Mouse (Mus musculus): ENCODE data around the gene Grasp. TPM values are rescaled to one million over a fixed set of nuclear protein-coding genes. Genes with fewer than 3 reads are reported as not detected.

The Grasp gene
- polyA plus RNA-seq, 1 experiment = 41.0 TPM

DNA sequence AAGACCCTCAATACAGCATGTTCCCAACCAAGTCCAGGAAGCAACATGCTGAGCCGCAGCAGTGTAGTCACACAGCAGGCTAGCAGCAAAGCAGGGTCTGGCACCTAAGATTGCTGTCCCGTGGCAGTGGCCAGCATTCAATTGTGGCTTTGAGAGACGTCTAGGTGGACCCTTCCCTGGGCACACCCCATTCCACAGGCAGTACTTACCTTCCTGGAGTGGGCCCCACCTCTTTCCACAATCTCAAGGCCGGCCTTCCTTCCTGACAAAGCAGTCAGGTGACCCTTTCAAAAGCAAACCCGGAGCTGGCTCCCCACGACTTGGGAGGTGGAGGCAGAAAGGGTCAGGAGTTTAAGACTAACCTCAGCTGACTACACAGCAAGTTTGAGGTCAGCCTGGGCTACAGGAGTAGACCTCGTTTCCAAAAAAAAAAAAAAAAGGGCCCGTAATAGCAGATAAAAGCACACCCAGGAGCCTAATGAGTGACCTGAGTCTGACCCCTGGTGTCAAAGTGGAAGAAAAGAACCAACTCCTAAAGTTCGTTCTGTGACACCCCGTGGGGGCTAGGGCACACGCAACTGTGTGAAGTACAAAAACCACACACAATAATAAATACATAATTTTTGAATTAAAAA, 9.8 kb downstream of the Grasp start:
- TF ChIP-seq POLR2A (IDR thresholded peaks at IDR 0.05; ENCODE audit: extremely low read depth, insufficient read depth, low read length) = no peak
- no peak for TF ChIP-seq CTCF (IDR thresholded peaks at IDR 0.05; ENCODE audit: extremely low read depth, insufficient read depth, low read length)
- H3K4me3 ChIP-seq (ENCODE audit: insufficient read depth, low read length) = no peak overlapping the region
- H3K27ac ChIP-seq (ENCODE audit: insufficient read depth, low read length) = 0 out of 2 replicates have a peak overlapping the region, but pooled peaks have one; percentile 4
- H3K4me1 ChIP-seq (ENCODE audit: control insufficient read depth, insufficient read depth, low read length) = peaks cover 7% of the 10 kb centered on the region

DNA sequence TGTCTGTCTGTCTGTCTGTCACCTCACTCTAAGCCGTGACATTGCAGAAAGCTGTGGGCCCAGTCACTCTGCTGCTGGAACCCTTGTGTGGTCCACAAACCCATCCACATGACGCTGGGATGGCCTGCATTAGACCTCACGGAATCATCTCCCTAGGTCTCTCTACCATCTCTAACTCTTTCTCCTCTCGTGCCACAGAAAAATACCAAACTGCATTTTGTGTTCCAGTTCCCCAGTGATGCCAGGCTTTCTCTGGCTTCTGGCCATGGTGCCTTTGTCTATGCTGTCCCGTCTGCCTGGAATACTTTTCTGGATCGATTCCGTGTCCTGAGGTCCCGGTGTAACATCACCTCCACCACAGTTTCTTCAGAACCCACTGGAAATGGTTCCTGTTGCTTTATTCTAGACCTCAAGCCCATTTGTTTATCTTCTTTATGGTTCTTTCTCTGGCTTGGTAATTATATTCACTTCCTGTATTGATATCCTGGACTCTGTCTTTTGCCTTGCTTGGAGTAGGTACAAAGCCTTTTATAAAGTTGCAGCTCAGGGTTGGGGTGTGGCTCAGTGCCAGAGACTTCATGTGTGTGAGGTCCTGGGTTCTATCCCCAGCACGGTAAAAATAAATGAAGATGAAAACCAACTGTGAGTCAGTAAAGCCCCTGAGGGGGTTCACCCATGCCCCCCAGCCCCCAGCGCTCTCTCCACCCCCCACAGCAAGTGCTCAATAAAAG, 10.8 kb downstream of the Grasp start:
- no peak overlapping the region for H3K4me3 ChIP-seq (ENCODE audit: insufficient read depth, low read length)
- no peak for TF ChIP-seq POLR2A (IDR thresholded peaks at IDR 0.05; ENCODE audit: extremely low read depth, insufficient read depth, low read length)
- no peak for TF ChIP-seq CTCF (IDR thresholded peaks at IDR 0.05; ENCODE audit: extremely low read depth, insufficient read depth, low read length)

DNA sequence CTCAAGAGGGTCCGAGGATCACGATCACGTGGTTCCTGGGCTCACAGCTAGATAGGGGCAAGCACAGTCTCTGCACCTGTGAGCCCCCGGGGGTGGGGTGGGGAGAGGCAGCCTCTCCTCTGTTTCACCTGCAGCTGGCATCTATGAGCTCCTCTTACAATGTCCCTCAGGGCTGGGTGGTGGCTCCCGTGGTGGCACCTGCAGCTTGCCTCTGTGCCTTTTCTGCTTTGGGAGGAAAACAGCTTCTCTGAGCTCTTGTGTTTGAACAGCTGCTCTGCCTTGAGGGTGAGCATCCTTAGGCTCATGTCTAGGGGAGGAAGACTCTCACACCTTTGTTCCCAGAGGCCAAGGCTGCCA, 11.3 kb downstream of the Grasp start:
- H3K27ac ChIP-seq (ENCODE audit: insufficient read depth, low read length) = peak overlapping the region; percentile 87
- no peak overlapping the region for H3K4me3 ChIP-seq (ENCODE audit: insufficient read depth, low read length)
- TF ChIP-seq CTCF (IDR thresholded peaks at IDR 0.05; ENCODE audit: extremely low read depth, insufficient read depth, low read length) (no peak), POLR2A (IDR thresholded peaks at IDR 0.05; ENCODE audit: extremely low read depth, insufficient read depth, low read length) (no peak)
- H3K4me1 ChIP-seq (ENCODE audit: control insufficient read depth, insufficient read depth, low read length) = peaks cover 8% of the 10 kb centered on the region

More for the DNA sequence above, 10.8 kb downstream of the Grasp start:
- Histone ChIP-seq H3K4me1 (ENCODE audit: control insufficient read depth, insufficient read depth, low read length) (peaks cover 8% of the 10 kb centered on the region), H3K27ac (ENCODE audit: insufficient read depth, low read length) (peak overlapping the region; percentile 41)

DNA sequence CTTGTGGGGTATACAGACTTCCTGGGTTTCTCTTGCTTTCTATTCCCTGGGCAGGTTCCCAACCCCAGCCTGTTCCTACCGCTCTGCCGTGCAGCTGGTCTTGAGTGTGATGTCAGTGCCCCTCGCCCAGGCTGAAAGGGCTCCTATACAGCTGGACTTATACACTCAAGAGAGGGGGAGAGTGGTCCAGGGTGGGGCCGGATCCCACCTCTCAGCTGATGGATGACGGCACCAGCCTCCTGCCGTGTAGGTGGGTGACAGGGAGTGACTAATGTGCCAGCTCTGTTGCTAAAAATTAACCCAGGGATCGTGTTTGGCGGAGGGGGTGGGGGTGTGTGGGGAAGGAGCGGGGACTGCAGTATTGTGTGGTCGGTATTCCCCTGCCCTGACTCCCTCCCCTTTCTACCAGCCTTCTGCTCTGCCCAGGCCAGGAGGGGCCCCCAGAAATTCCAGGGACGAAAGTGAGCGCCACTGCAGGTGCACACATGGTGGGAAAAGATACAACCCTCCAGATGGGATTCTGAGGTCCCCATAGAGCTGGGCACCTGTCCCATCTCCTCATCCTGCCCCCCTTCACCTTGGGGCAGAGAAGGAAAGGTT, 11.8 kb downstream of the Grasp start:
- TF ChIP-seq CTCF (IDR thresholded peaks at IDR 0.05; ENCODE audit: extremely low read depth, insufficient read depth, low read length) (no peak), POLR2A (IDR thresholded peaks at IDR 0.05; ENCODE audit: extremely low read depth, insufficient read depth, low read length) (no peak)
- Histone ChIP-seq H3K27ac (ENCODE audit: insufficient read depth, low read length) (peak overlapping the region; percentile 87), H3K4me1 (ENCODE audit: control insufficient read depth, insufficient read depth, low read length) (peaks cover 8% of the 10 kb centered on the region), H3K4me3 (ENCODE audit: insufficient read depth, low read length) (no peak overlapping the region)

DNA sequence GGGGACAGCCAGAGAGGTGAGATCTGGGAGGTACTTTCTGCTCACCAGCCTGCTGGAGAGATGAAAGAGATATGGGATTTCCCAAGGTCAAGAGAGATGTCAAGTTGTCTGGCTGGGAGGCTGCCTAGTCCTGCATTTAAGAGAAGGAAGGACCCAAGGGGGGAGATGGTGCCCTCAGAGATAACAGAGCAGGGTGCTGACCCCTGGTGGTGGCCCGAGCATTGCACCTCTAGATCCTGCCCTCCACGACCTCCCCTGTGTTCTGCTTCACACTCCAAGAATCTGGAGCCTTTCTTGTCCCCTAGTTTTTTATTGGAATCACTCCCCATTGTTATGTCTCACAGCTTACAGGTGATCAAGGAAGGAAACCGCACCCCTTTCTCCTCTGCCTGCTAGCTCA, 12.9 kb downstream of the Grasp start:
- no peak for TF ChIP-seq POLR2A (IDR thresholded peaks at IDR 0.05; ENCODE audit: extremely low read depth, insufficient read depth, low read length)
- peak; percentile 46; the same call in 1 of the 2 replicates for TF ChIP-seq CTCF (IDR thresholded peaks at IDR 0.05; ENCODE audit: extremely low read depth, insufficient read depth, low read length)

DNA sequence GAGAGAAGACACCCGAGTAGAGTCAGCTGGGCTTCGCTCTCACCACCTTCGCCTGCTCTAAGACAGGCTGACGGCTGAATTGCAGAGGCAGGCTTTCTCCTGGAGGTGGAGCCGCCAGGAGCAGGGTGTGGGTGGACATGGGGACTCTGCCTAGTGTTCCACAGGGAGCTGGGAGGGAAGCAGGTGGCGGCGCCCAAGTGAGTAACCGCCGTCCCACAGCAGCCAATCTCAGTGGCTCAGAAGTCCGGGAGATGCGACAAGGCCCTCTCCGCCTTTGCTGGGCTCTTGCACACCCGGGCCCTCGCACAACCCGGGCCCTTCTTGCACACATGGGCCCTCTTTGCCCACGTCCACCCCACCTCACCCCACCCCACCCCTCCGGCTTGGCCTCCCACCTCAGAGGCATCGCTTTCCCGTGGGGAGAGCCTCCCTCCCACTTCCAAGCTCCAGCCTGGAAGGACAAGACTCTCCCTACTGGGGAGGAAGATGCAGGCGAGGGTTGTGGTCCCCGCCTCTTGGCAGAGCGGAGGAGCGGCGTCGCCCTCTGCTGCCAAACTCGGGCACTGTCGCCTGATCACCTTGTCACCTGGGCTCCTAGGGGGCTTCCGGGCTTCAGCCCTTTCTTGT, 15.0 kb downstream of the Grasp start:
- TF ChIP-seq CTCF (IDR thresholded peaks at IDR 0.05; ENCODE audit: extremely low read depth, insufficient read depth, low read length) (peak; percentile 54; the same call in 1 of the 2 replicates), POLR2A (IDR thresholded peaks at IDR 0.05; ENCODE audit: extremely low read depth, insufficient read depth, low read length) (peak; percentile 51; the same call in 1 of the 2 replicates)
- Histone ChIP-seq H3K4me3 (ENCODE audit: insufficient read depth, low read length) (no peak overlapping the region), H3K27ac (ENCODE audit: insufficient read depth, low read length) (no peak overlapping the region), H3K4me1 (ENCODE audit: control insufficient read depth, insufficient read depth, low read length) (peaks cover 8% of the 10 kb centered on the region; the same call in 1 of the 2 replicates)

More for the DNA sequence above, 12.9 kb downstream of the Grasp start:
- Histone ChIP-seq H3K4me3 (ENCODE audit: insufficient read depth, low read length) (no peak overlapping the region), H3K27ac (ENCODE audit: insufficient read depth, low read length) (no peak overlapping the region), H3K4me1 (ENCODE audit: control insufficient read depth, insufficient read depth, low read length) (peaks cover 10% of the 10 kb centered on the region)

DNA sequence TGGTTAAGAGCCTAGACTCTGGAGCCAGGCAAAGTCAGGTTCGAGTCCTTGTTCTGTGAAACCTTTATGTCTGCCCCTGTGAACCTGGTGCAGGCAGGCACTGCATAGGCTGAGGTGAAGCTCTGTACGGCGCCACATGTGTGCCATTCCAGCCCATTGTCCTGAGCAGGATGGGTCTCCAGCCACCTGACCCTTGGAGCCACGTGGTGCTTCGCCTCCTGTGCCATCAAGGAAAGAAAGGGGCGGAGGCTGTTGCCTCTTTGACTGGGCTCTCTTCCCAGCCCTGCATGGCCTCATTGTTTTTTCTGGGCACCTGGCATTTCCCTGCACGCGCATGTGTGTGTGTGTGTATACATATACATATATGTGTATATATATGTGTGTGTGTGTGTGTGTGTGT, 15.8 kb downstream of the Grasp start:
- no peak for TF ChIP-seq POLR2A (IDR thresholded peaks at IDR 0.05; ENCODE audit: extremely low read depth, insufficient read depth, low read length)
- no peak for TF ChIP-seq CTCF (IDR thresholded peaks at IDR 0.05; ENCODE audit: extremely low read depth, insufficient read depth, low read length)
- no peak overlapping the region for H3K27ac ChIP-seq (ENCODE audit: insufficient read depth, low read length)

DNA sequence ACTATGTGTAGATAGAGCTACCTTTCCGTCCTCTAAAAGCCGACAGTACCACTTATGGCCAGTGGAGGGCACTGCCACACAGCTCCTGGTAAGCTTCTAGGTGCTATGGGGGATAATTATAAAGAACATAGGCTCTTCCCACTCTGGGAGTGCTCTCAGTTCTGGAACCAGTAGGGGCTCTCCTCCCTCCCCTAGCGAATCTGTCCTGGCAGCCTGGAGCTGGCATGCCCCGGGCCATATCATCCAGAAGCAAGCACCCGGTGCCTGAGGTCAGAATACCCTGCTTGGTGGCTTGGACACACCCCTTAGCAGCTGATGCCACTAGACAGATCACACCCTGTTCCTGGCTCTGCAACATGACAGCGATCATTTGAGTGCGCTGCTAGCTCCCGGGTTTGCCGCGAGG, 16.8 kb downstream of the Grasp start:
- H3K27ac ChIP-seq (ENCODE audit: insufficient read depth, low read length) = 0 out of 2 replicates have a peak overlapping the region, but pooled peaks have one; percentile 4
- TF ChIP-seq CTCF (IDR thresholded peaks at IDR 0.05; ENCODE audit: extremely low read depth, insufficient read depth, low read length) = peak; percentile 99
- no peak for TF ChIP-seq POLR2A (IDR thresholded peaks at IDR 0.05; ENCODE audit: extremely low read depth, insufficient read depth, low read length)
- H3K4me3 ChIP-seq (ENCODE audit: insufficient read depth, low read length) = peak overlapping the region; percentile 23
- peaks cover 6% of the 10 kb centered on the region; the same call in 1 of the 2 replicates for H3K4me1 ChIP-seq (ENCODE audit: control insufficient read depth, insufficient read depth, low read length)

More for the DNA sequence above, 15.8 kb downstream of the Grasp start:
- Histone ChIP-seq H3K4me3 (ENCODE audit: insufficient read depth, low read length) (no peak overlapping the region), H3K4me1 (ENCODE audit: control insufficient read depth, insufficient read depth, low read length) (peaks cover 6% of the 10 kb centered on the region; the same call in 1 of the 2 replicates)

DNA sequence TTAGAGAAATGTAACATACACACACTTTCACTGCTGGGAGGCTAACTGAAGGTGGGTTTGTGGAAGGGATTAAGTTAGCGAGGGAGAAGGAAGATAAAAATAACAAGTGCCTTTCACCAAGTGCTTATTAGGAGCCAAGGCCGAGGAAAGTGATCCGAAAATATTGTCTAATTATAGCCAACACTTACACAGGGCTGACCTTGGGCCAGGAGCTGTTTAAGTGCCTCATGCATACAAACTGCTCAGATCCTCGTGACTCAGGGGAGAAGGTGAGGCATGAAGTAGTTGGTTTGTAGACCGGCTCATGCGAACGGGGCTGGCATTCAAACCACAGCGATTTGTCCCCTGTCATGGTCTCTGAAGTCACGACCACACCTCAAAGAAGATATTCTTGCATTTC, 17.2 kb downstream of the Grasp start:
- no peak for TF ChIP-seq POLR2A (IDR thresholded peaks at IDR 0.05; ENCODE audit: extremely low read depth, insufficient read depth, low read length)
- TF ChIP-seq CTCF (IDR thresholded peaks at IDR 0.05; ENCODE audit: extremely low read depth, insufficient read depth, low read length) = no peak
- Histone ChIP-seq H3K4me3 (ENCODE audit: insufficient read depth, low read length) (peak overlapping the region; percentile 23), H3K27ac (ENCODE audit: insufficient read depth, low read length) (0 out of 2 replicates have a peak overlapping the region, but pooled peaks have one; percentile 4), H3K4me1 (ENCODE audit: control insufficient read depth, insufficient read depth, low read length) (peaks cover 6% of the 10 kb centered on the region; the same call in 1 of the 2 replicates)

Data from cortical plate, adult 2 months (tissue).